Mouse (Mus musculus) limb, embryonic 14.5 days (tissue): Measurements from ENCODE around the gene Gm49369. TPM values are rescaled to one million over a fixed set of nuclear protein-coding genes. Genes with fewer than 3 reads are reported as not detected.
A peak's percentile ranks its signal among the peaks of the same experiment; 100 is the strongest.

Source experiments
- ATAC-seq: fragments of 200-750 bp; cut with Nextera tagmentation; 2 replicates; pipeline ENCODE4 v1.8.0; 2017; ENCODE audit warnings: low read depth, moderate number of reproducible peaks, moderate TSS enrichment; ENCODE audit not compliant: low FRiP score
- DNase-seq: peaks from one replicate; pipeline ENCODE4 v3.0.0-alpha.2; 2015; ENCODE audit warnings: low spot score
- H3K27ac ChIP-seq: fragments of 300-500 bp; sonication (generic); replicated peaks from 2 replicates; pipeline ENCODE4 v1.5.1; 2014; ENCODE audit warnings: low read depth, mild to moderate bottlenecking, low read length, moderate library complexity, mixed read lengths
- H3K27me3 ChIP-seq: fragments of 300-500 bp; sonication (generic); 2 replicates; pipeline ENCODE4 v1.6.1; 2014; ENCODE audit warnings: low read length, mixed read lengths; ENCODE audit not compliant: control insufficient read depth, insufficient read depth
- H3K36me3 ChIP-seq: fragments of 300-500 bp; sonication (generic); 2 replicates; pipeline ENCODE4 v1.6.1; 2014; ENCODE audit warnings: mild to moderate bottlenecking, low read length, moderate library complexity, mixed read lengths; ENCODE audit not compliant: control insufficient read depth, insufficient read depth
- H3K4me1 ChIP-seq: fragments of 300-500 bp; sonication (generic); 2 replicates; pipeline ENCODE4 v1.6.1; 2014; ENCODE audit warnings: antibody characterized with exemption, low read length, mixed read lengths; ENCODE audit not compliant: control insufficient read depth, insufficient read depth
- H3K4me2 ChIP-seq: fragments of 300-500 bp; sonication (generic); replicated peaks from 2 replicates; pipeline ENCODE4 v1.6.1; 2014; ENCODE audit warnings: low read depth, mild to moderate bottlenecking, low read length, moderate library complexity; ENCODE audit not compliant: severe bottlenecking
- H3K4me3 ChIP-seq: fragments of 300-500 bp; sonication (generic); replicated peaks from 2 replicates; pipeline ENCODE4 v1.5.1; 2014; ENCODE audit warnings: low read length
- H3K9ac ChIP-seq: fragments of 300-500 bp; sonication (generic); 2 replicates; pipeline ENCODE4 v1.6.1; 2014; ENCODE audit warnings: mild to moderate bottlenecking, low read depth, low read length, moderate library complexity; ENCODE audit not compliant: severe bottlenecking
- H3K9me3 ChIP-seq: fragments of 300-500 bp; sonication (generic); 2 replicates; pipeline ENCODE4 v1.6.1; 2016; ENCODE audit warnings: low read length; ENCODE audit not compliant: control insufficient read depth
- POLR2A ChIP-seq: fragments of 200-500 bp; IDR thresholded peaks from 2 replicates; pipeline ENCODE4 v1.8.0; 2012; ENCODE audit warnings: inconsistent platforms, mild to moderate bottlenecking, moderate library complexity, borderline replicate concordance; ENCODE audit not compliant: insufficient read depth, insufficient read length; ENCODE audit errors: extremely low read depth
- WGBS: fragments of 180-500 bp; shearing (Covaris S2); extraction: QIAGEN DNeasy Blood & Tissue Kit; methylation state at CpG from one replicate; pipeline ENCODE4 v1.1.7; 2014; 5-methylcytosine and 5-hydroxymethylcytosine counted together
- polyA plus RNA-seq, 2 experiments: library from polyadenylated mRNA; depleted of rRNA in 1 of 2; stranded (reverse) in 1 of 2; unstranded in 1 of 2; fragments of >200 nt; fragmentation: Nextera tagmentation in 1 of 2; extraction: Ambion mirVana in 1 of 2; gene quantifications; 2 replicates each; pipeline versions ENCODE4 v1.2.1 to v1.2.3; 2012 to 2014

The Gm49369 gene
- polyA plus RNA-seq, 2 experiments = 0.09 TPM; not detected in 1

GRCm38 (mm10) chr7:142374413-142375015, 8.0 kb downstream of the Gm49369 start:
- Histone ChIP-seq H3K27ac (no peak overlapping the region), H3K4me2 (no peak overlapping the region), H3K9me3 (no peaks in the 10 kb centered on the region), H3K4me3 (no peak overlapping the region), H3K27me3 (peaks cover 31% of the 10 kb centered on the region), H3K4me1 (0 out of 2 replicates have a peak, but pooled peaks cover 8% of the 10 kb centered on the region), H3K36me3 (peaks cover 38% of the 10 kb centered on the region), H3K9ac (no peak overlapping the region)
- no peak for ATAC-seq
- 74% methylated on average over 5 of the region's 5 CpGs for WGBS
- no peak for TF ChIP-seq POLR2A
- no peak for DNase-seq

- H3K27ac ChIP-seq = no peak within 1 kb of the TSS
- peaks cover 31% of the 10 kb centered on the region for H3K27me3 ChIP-seq
Measured at GRCm38 (mm10) chr7:142373641-142374412, 8.6 kb downstream of the Gm49369 start, which contains the start of gene Ifitm10. Gene Ifitm10 (minus strand): TSS chr7:142373753.

GRCm38 (mm10) chr7:142373039-142373438, 9.4 kb downstream of the Gm49369 start:
- no peak overlapping the region for H3K4me3 ChIP-seq
- no peak for TF ChIP-seq POLR2A

More at GRCm38 (mm10) chr7:142373641-142374412, 8.6 kb downstream of the Gm49369 start, which contains the start of gene Ifitm10:
- H3K9ac ChIP-seq = no peak within 1 kb of the TSS
- 0 out of 2 replicates have a peak, but pooled peaks cover 8% of the 10 kb centered on the region for H3K4me1 ChIP-seq
- H3K9me3 ChIP-seq = no peaks in the 10 kb centered on the region
- DNase-seq (peak; percentile 11), ATAC-seq (no peak)
- WGBS = 63% methylated on average over 8 of the region's 8 CpGs
- H3K4me2 ChIP-seq = no peak within 1 kb of the TSS
- H3K36me3 ChIP-seq = peaks cover 31% of the 10 kb centered on the region
- no peak for TF ChIP-seq POLR2A
- no peak within 1 kb of the TSS for H3K4me3 ChIP-seq

GRCm38 (mm10) chr7:142371768-142372661, 10.5 kb downstream of the Gm49369 start:
- Histone ChIP-seq H3K4me1 (0 out of 2 replicates have a peak, but pooled peaks cover 8% of the 10 kb centered on the region), H3K4me3 (peak overlapping the region; percentile 39), H3K27ac (no peak overlapping the region), H3K9ac (peak overlapping the region; percentile 56), H3K9me3 (no peaks in the 10 kb centered on the region), H3K27me3 (peaks cover 31% of the 10 kb centered on the region), H3K36me3 (peaks cover 13% of the 10 kb centered on the region), H3K4me2 (peak overlapping the region; percentile 72)
- ATAC-seq (no peak), DNase-seq (no peak)
- 4% methylated on average over 30 of the region's 64 CpGs for WGBS
- no peak for TF ChIP-seq POLR2A

More at GRCm38 (mm10) chr7:142373039-142373438, 9.4 kb downstream of the Gm49369 start:
- Histone ChIP-seq H3K27me3 (peaks cover 31% of the 10 kb centered on the region), H3K36me3 (peaks cover 24% of the 10 kb centered on the region), H3K9me3 (no peaks in the 10 kb centered on the region), H3K4me1 (0 out of 2 replicates have a peak, but pooled peaks cover 8% of the 10 kb centered on the region), H3K9ac (no peak overlapping the region), H3K27ac (no peak overlapping the region), H3K4me2 (no peak overlapping the region)
- 71% methylated on average over 5 of the region's 5 CpGs for WGBS
- ATAC-seq (no peak), DNase-seq (no peak)
